Mouse (Mus musculus) stomach, embryonic 14.5 days (tissue): ENCODE data around the gene Slc9a3r1. TPM values are rescaled to one million over a fixed set of nuclear protein-coding genes. Genes with fewer than 3 reads are reported as not detected.

Experiments used
- ATAC-seq: fragments of 200-750 bp; cut with Nextera tagmentation; 2 replicates; pipeline ENCODE4 v1.8.0; 2017; ENCODE audit warnings: low read depth, moderate TSS enrichment; ENCODE audit not compliant: insufficient number of reproducible peaks, insufficient read depth, low FRiP score
- H3K27ac ChIP-seq: fragments of 300-500 bp; sonication (generic); 2 replicates; pipeline ENCODE4 v1.5.1; 2014; ENCODE audit warnings: mild to moderate bottlenecking, low read length, moderate library complexity, mixed read lengths
- H3K27me3 ChIP-seq: fragments of 300-500 bp; sonication (generic); 2 replicates; pipeline ENCODE4 v1.6.1; 2014; ENCODE audit warnings: low read length, control low read depth, mixed read lengths; ENCODE audit not compliant: control insufficient read depth, insufficient read depth
- H3K36me3 ChIP-seq: fragments of 300-500 bp; sonication (generic); 2 replicates; pipeline ENCODE4 v1.6.1; 2014; ENCODE audit warnings: mild to moderate bottlenecking, control low read depth, low read length, moderate library complexity, mixed read lengths; ENCODE audit not compliant: control insufficient read depth, insufficient read depth
- H3K4me1 ChIP-seq: fragments of 300-500 bp; sonication (generic); 2 replicates; pipeline ENCODE4 v1.6.1; 2014; ENCODE audit warnings: low read length, control low read depth, mixed read lengths; ENCODE audit not compliant: control insufficient read depth, insufficient read depth
- H3K4me2 ChIP-seq: fragments of 300-500 bp; sonication (generic); replicated peaks from 2 replicates; pipeline ENCODE4 v1.6.1; 2014; ENCODE audit warnings: low read depth, low read length, control low read depth
- H3K4me3 ChIP-seq: fragments of 300-500 bp; sonication (generic); 2 replicates; pipeline ENCODE4 v1.5.1; 2014; ENCODE audit warnings: low read depth, low read length, control low read depth
- H3K9ac ChIP-seq: fragments of 300-500 bp; sonication (generic); replicated peaks from 2 replicates; pipeline ENCODE4 v1.6.1; 2014; ENCODE audit warnings: low read depth, mild to moderate bottlenecking, control low read depth, low read length, moderate library complexity, mixed read lengths
- H3K9me3 ChIP-seq: fragments of 300-500 bp; sonication (generic); 2 replicates; pipeline ENCODE4 v1.6.1; 2016; ENCODE audit warnings: low read depth, low read length, control low read depth; ENCODE audit not compliant: control insufficient read depth
- WGBS: fragments of 180-500 bp; shearing (Covaris S2); extraction: QIAGEN DNeasy Blood & Tissue Kit; methylation state at CpG from one replicate; pipeline ENCODE4 v1.1.7; 2014; 5-methylcytosine and 5-hydroxymethylcytosine counted together
- polyA plus RNA-seq: library from polyadenylated mRNA; unstranded; fragments of >200 nt; fragmentation: Nextera tagmentation; extraction: Ambion mirVana; gene quantifications from 2 replicates; pipeline ENCODE4 v1.2.1, GENCODE M21; 2014

Gene Slc9a3r1
- polyA plus RNA-seq, 1 experiment from 2014 or later: 105 TPM

DNA sequence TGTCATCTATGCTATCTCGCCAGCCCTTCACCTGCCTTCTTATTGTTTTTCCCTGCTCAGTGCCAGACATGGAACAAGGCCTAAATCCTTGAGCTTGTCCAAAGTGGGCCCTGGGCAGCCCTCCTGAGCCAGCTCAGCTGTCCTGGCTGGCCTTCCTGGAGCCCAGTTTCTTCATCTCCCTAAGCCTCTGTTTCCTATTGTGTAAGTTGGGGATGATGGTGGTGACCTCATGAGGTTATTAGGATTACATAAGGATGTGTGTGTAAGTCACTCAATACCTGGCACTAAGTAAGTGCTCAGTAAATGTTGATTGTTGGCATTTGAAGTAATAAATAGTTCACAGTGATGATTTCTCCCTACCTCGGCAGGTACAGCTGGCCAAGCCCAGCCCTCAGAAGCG lies 3.6 kb downstream of the Slc9a3r1 start:
- no peak overlapping the region for H3K4me3 ChIP-seq
- ATAC-seq: no peak
- WGBS: 82% methylated on average over 3 of the region's 3 CpGs
- no peak overlapping the region for H3K4me2 ChIP-seq
- H3K9ac ChIP-seq: no peak overlapping the region
- peaks cover 19% of the 10 kb centered on the region; the same call in 1 of the 2 replicates for H3K4me1 ChIP-seq
- H3K36me3 ChIP-seq: no peaks in the 10 kb centered on the region
- H3K27ac ChIP-seq: no peak overlapping the region
- H3K27me3 ChIP-seq: no peaks in the 10 kb centered on the region
- H3K9me3 ChIP-seq: no peaks in the 10 kb centered on the region

DNA sequence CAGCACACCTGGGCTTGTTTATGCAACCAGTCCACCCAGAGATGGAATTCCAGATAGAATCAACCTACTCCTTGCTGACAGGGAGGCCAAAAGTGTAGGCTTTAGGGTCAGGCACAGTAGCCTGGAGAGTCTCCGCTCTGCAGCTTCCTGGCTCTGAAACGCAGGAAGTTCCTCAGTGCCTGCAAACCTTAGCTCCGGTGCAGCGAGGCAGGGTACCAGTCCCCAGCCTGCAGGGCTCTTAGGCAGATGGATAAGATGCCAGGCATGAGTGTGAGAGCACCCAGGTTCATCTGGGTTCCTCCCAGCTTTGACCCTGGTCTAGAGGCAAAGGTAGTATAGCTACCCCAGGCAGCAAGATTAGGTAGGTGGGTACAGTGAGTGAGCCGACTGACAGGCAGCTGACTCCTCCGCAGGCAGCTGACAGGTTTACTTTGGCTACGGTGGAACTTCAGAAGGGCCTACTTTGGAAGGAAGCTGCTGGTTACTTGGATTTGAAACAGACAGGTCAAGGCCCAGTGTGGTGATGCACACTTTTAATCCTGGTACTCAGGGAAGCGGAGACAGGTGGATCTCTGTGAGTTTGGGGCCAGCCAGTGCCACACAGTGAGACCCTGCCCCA lies 4.6 kb downstream of the Slc9a3r1 start:
- H3K9me3 ChIP-seq: no peaks in the 10 kb centered on the region
- no peak overlapping the region for H3K9ac ChIP-seq
- WGBS: 69% methylated on average over 8 of the region's 8 CpGs
- H3K36me3 ChIP-seq: no peaks in the 10 kb centered on the region
- no peaks in the 10 kb centered on the region for H3K27me3 ChIP-seq
- H3K27ac ChIP-seq: no peak overlapping the region
- H3K4me1 ChIP-seq: peaks cover 20% of the 10 kb centered on the region
- no peak overlapping the region for H3K4me2 ChIP-seq
- no peak overlapping the region for H3K4me3 ChIP-seq
- no peak for ATAC-seq

GRCm38 (mm10) chr11:115169430-115169829 lies 6.3 kb downstream of the Slc9a3r1 start:
- WGBS: 83% methylated on average over 4 of the region's 4 CpGs
- no peaks in the 10 kb centered on the region for H3K27me3 ChIP-seq

DNA sequence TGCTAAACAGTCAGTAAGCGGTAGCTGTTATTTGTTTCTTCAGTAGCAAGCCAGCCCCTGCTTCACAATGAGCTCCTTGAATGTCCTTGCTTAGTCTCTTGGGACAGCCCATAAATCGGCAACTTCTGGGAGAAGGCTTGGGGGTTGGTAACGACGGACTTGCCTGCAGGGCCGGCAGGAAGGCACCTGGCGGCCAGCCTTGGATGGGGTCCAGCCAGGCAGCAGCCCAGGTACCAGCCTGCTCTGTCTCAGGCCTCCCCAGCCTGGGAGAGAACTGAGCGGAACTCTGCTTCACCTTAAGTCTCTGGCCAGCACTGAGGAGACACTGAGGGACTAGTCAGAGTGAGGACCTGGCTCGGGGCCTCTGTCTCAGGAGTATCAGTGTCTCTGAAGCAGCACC lies 8.0 kb downstream of the Slc9a3r1 start:
- H3K4me3 ChIP-seq: no peak overlapping the region
- H3K9ac ChIP-seq: no peak overlapping the region
- H3K4me1 ChIP-seq: peaks cover 43% of the 10 kb centered on the region
- no peak overlapping the region for H3K27ac ChIP-seq
- H3K27me3 ChIP-seq: no peaks in the 10 kb centered on the region
- no peak overlapping the region for H3K4me2 ChIP-seq
- no peaks in the 10 kb centered on the region for H3K36me3 ChIP-seq
- 37% methylated on average over 8 of the region's 8 CpGs for WGBS
- ATAC-seq: no peak
- no peaks in the 10 kb centered on the region for H3K9me3 ChIP-seq

More at GRCm38 (mm10) chr11:115169430-115169829, 6.3 kb downstream of the Slc9a3r1 start:
- Histone ChIP-seq H3K4me3 (no peak overlapping the region), H3K9ac (no peak overlapping the region), H3K36me3 (no peaks in the 10 kb centered on the region), H3K27ac (no peak overlapping the region), H3K9me3 (no peaks in the 10 kb centered on the region), H3K4me2 (no peak overlapping the region), H3K4me1 (peaks cover 36% of the 10 kb centered on the region)
- ATAC-seq: no peak

GRCm38 (mm10) chr11:115172825-115173287 lies 9.7 kb downstream of the Slc9a3r1 start:
- peak; percentile 76 for ATAC-seq

DNA sequence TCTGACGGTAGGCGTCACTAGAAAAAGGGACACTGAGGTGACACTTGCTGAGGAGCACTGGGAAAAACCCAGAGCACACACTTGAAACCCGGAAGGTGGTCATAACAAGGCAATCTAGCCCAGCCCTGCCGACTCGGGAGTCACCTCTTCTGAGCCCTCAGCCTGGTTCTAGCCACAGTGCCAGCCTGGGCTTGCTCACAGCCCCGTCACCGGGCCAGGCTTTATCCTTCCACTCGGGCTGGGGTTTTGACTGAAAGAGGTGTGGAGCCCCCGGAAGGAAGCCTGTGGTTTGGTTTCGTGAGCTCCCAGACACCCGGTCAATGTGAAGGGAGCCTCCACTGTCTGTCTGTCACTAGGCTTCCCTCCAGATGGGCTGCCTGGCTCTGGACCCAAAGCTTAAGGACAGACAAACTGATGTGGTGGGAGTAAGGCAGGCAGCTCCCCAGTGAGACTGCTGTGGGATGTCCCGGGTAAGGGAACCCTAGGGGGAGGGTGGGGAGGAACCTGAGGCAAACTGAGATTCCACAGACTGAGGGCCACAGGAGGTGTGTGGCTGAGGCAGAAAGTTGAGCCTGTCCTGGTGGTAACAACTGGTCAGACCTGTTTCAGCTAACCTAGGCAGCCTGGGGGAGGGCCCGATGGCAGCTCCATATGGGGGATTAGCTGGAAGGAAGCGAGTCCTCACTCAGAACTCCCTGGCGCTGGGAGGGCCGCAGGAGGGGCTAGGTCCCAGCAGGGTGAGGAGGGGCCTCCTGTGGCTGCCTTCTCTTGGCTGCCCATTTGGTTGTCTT lies 10.6 kb downstream of the Slc9a3r1 start:
- peak overlapping the region; percentile 83 for H3K27ac ChIP-seq
- no peaks in the 10 kb centered on the region for H3K27me3 ChIP-seq
- no peaks in the 10 kb centered on the region for H3K9me3 ChIP-seq
- peaks cover 68% of the 10 kb centered on the region for H3K4me1 ChIP-seq
- H3K9ac ChIP-seq: no peak overlapping the region
- no peak overlapping the region for H3K4me3 ChIP-seq
- peak overlapping the region; percentile 34 for H3K4me2 ChIP-seq
- ATAC-seq: peak; percentile 77
- 19% methylated on average over 16 of the region's 16 CpGs for WGBS
- H3K36me3 ChIP-seq: no peaks in the 10 kb centered on the region

More at GRCm38 (mm10) chr11:115172825-115173287, 9.7 kb downstream of the Slc9a3r1 start:
- Histone ChIP-seq H3K4me2 (peak overlapping the region; percentile 34; the same call in 1 of the 2 replicates), H3K27me3 (no peaks in the 10 kb centered on the region), H3K4me1 (peaks cover 60% of the 10 kb centered on the region), H3K36me3 (no peaks in the 10 kb centered on the region), H3K9me3 (no peaks in the 10 kb centered on the region), H3K27ac (peak overlapping the region; percentile 55; the same call in 1 of the 2 replicates), H3K9ac (no peak overlapping the region), H3K4me3 (no peak overlapping the region)
- WGBS: 43% methylated on average over 4 of the region's 4 CpGs

- peaks cover 68% of the 10 kb centered on the region for H3K4me1 ChIP-seq
- peak overlapping the region; percentile 52; the same call in 1 of the 2 replicates for H3K27ac ChIP-seq
- H3K4me2 ChIP-seq: peak overlapping the region; percentile 32; the same call in 1 of the 2 replicates
- H3K9me3 ChIP-seq: no peaks in the 10 kb centered on the region
- 0 out of 2 replicates have a peak overlapping the region, but pooled peaks have one; percentile 6 for H3K9ac ChIP-seq
- no peak overlapping the region for H3K4me3 ChIP-seq
- no peak for ATAC-seq
- no peaks in the 10 kb centered on the region for H3K27me3 ChIP-seq
- H3K36me3 ChIP-seq: no peaks in the 10 kb centered on the region; the same call in 1 of the 2 replicates
- WGBS: 55% methylated on average over 24 of the region's 24 CpGs
Observed at GRCm38 (mm10) chr11:115176399-115177190, 13.5 kb downstream of the Slc9a3r1 start.
